Mouse (Mus musculus) limb, embryonic 14.5 days (tissue): Measurements from ENCODE around the gene Slc2a12. TPM values are rescaled to one million over a fixed set of nuclear protein-coding genes. Genes with fewer than 3 reads are reported as not detected.

Source experiments
- ATAC-seq: fragments of 200-750 bp; cut with Nextera tagmentation; 2 replicates; pipeline ENCODE4 v1.8.0; 2017; ENCODE audit warnings: low read depth, moderate number of reproducible peaks, moderate TSS enrichment; ENCODE audit not compliant: low FRiP score
- DNase-seq: peaks from one replicate; pipeline ENCODE4 v3.0.0-alpha.2; 2015; ENCODE audit warnings: low spot score
- H3K27ac ChIP-seq: fragments of 300-500 bp; sonication (generic); replicated peaks from 2 replicates; pipeline ENCODE4 v1.5.1; 2014; ENCODE audit warnings: low read depth, mild to moderate bottlenecking, low read length, moderate library complexity, mixed read lengths
- H3K27me3 ChIP-seq: fragments of 300-500 bp; sonication (generic); 2 replicates; pipeline ENCODE4 v1.6.1; 2014; ENCODE audit warnings: low read length, mixed read lengths; ENCODE audit not compliant: control insufficient read depth, insufficient read depth
- H3K36me3 ChIP-seq: fragments of 300-500 bp; sonication (generic); 2 replicates; pipeline ENCODE4 v1.6.1; 2014; ENCODE audit warnings: mild to moderate bottlenecking, low read length, moderate library complexity, mixed read lengths; ENCODE audit not compliant: control insufficient read depth, insufficient read depth
- H3K4me1 ChIP-seq: fragments of 300-500 bp; sonication (generic); 2 replicates; pipeline ENCODE4 v1.6.1; 2014; ENCODE audit warnings: antibody characterized with exemption, low read length, mixed read lengths; ENCODE audit not compliant: control insufficient read depth, insufficient read depth
- H3K4me2 ChIP-seq: fragments of 300-500 bp; sonication (generic); replicated peaks from 2 replicates; pipeline ENCODE4 v1.6.1; 2014; ENCODE audit warnings: low read depth, mild to moderate bottlenecking, low read length, moderate library complexity; ENCODE audit not compliant: severe bottlenecking
- H3K4me3 ChIP-seq: fragments of 300-500 bp; sonication (generic); replicated peaks from 2 replicates; pipeline ENCODE4 v1.5.1; 2014; ENCODE audit warnings: low read length
- H3K9ac ChIP-seq: fragments of 300-500 bp; sonication (generic); 2 replicates; pipeline ENCODE4 v1.6.1; 2014; ENCODE audit warnings: mild to moderate bottlenecking, low read depth, low read length, moderate library complexity; ENCODE audit not compliant: severe bottlenecking
- H3K9me3 ChIP-seq: fragments of 300-500 bp; sonication (generic); 2 replicates; pipeline ENCODE4 v1.6.1; 2016; ENCODE audit warnings: low read length; ENCODE audit not compliant: control insufficient read depth
- POLR2A ChIP-seq: fragments of 200-500 bp; IDR thresholded peaks from 2 replicates; pipeline ENCODE4 v1.8.0; 2012; ENCODE audit warnings: inconsistent platforms, mild to moderate bottlenecking, moderate library complexity, borderline replicate concordance; ENCODE audit not compliant: insufficient read depth, insufficient read length; ENCODE audit errors: extremely low read depth
- WGBS: fragments of 180-500 bp; shearing (Covaris S2); extraction: QIAGEN DNeasy Blood & Tissue Kit; methylation state at CpG from one replicate; pipeline ENCODE4 v1.1.7; 2014; 5-methylcytosine and 5-hydroxymethylcytosine counted together
- microRNA-seq: library from miRNA; unstranded; fragments of <30 nt; microRNA quantifications from one replicate; pipeline ENCODE4, GENCODE M21; 2016
- polyA plus RNA-seq, 2 experiments: library from polyadenylated mRNA; depleted of rRNA in 1 of 2; stranded (reverse) in 1 of 2; unstranded in 1 of 2; fragments of >200 nt; fragmentation: Nextera tagmentation in 1 of 2; extraction: Ambion mirVana in 1 of 2; gene quantifications; 2 replicates each; pipeline versions ENCODE4 v1.2.1 to v1.2.3; 2012 to 2014

The Slc2a12 gene
- polyA plus RNA-seq, 2 experiments = 1.7 to 2.9 TPM

DNA sequence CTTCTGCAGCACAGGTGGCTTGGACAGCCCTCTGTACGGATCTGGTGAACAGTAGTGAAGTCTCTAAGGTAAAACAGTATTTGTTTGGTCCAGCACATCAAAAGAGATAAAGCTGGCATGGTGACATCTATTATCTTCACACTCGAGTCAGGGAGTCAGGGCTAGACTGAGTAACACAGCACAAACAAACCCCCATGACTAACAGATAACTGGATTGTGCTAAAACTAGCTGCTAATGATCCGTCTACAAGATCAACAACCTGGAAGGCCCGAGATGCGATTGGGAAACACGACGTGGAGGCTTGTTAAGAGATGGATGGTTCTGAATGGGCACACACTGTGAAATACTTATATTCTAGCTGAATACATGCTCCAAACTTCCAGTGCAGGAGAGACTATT lies 101.1 kb downstream of the Slc2a12 start:
- no peak overlapping the region for H3K27ac ChIP-seq
- TF ChIP-seq POLR2A = no peak
- no peaks in the 10 kb centered on the region for H3K27me3 ChIP-seq
- H3K36me3 ChIP-seq = no peaks in the 10 kb centered on the region
- H3K4me2 ChIP-seq = no peak overlapping the region
- ATAC-seq = no peak
- H3K4me3 ChIP-seq = no peak overlapping the region
- no peak for DNase-seq
- H3K9ac ChIP-seq = no peak overlapping the region
- H3K9me3 ChIP-seq = no peaks in the 10 kb centered on the region
- no peaks in the 10 kb centered on the region for H3K4me1 ChIP-seq
- 81% methylated on average over 7 of the region's 7 CpGs for WGBS

DNA sequence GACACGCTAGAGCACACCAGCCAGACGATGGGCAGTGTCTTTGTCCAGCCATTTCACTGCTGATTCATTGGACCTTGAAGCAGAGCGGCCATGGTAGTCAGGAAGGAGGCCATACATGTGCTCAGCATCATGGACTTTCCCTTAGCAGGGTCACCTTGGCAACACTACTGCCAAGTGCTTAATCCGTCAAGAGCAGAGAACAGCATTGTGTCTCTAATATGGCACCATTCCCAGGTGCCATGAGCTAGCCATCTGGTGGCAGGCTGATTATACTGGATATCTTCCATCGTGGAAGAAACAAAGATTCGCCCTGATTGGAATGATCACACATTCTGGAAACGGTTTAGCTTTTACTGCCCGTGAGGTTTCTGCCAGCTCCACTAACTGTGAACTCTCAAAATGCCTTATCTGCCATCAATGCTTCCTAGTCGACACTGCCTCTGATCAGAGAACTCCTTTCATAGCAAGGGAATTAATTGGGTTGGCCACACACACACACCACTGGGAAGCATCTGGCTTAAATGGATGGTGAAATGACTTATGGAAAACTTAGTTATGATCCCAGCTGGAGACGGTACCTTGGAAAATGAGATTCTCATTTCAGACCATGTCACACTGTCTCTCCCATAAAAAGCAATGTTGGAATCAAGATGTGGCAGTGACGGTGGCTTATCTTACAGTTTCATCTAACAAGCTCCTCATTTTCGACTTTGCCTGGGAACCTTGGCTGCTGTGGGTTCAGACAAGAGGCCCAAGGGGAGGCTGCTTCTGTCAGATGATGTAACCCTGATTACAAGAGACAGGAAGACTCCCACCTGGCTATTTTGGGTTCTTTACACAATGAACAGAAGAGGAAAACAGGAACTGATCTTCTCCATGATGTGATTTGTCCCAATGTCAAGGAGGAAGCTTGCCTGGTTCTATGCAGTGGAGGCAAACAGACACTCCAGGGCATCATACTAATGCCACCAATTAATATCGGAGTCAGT lies 101.8 kb downstream of the Slc2a12 start:
- Histone ChIP-seq H3K36me3 (no peaks in the 10 kb centered on the region), H3K4me2 (no peak overlapping the region), H3K9ac (no peak overlapping the region), H3K4me3 (no peak overlapping the region), H3K27ac (no peak overlapping the region), H3K27me3 (no peaks in the 10 kb centered on the region), H3K4me1 (no peaks in the 10 kb centered on the region), H3K9me3 (no peaks in the 10 kb centered on the region)
- DNase-seq (no peak), ATAC-seq (no peak)
- WGBS = 62% methylated on average over 13 of the region's 13 CpGs
- no peak for TF ChIP-seq POLR2A

DNA sequence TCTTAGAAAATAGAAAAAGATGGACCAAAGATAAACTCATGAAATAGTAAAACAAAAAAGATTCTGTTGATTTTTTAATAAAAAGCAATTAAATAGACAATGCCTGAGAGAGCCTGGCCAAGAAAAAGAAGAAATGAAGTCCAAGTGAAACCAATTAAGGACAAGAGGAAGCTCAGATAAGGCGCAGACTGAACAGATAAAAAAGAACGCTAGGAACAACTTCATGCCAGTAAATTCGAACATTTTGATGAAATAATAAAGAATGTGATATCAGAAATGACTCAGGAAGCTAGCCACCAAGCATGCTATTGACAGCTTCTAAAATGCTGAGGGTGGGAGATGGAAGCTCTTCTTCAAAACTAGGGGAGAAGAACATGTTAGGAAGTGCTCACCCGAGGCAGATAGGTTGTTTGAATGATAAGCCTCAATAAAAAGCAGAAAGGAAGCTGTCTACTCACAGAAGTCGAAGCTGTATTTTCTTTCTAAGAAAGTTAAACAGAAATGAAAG lies 106.4 kb downstream of the Slc2a12 start:
- no peaks in the 10 kb centered on the region for H3K27me3 ChIP-seq
- WGBS = 70% methylated on average over 5 of the region's 5 CpGs
- no peak overlapping the region for H3K27ac ChIP-seq
- H3K9me3 ChIP-seq = no peaks in the 10 kb centered on the region
- no peaks in the 10 kb centered on the region for H3K36me3 ChIP-seq
- H3K9ac ChIP-seq = no peak overlapping the region
- H3K4me1 ChIP-seq = no peaks in the 10 kb centered on the region
- H3K4me3 ChIP-seq = no peak overlapping the region
- DNase-seq (no peak), ATAC-seq (no peak)
- H3K4me2 ChIP-seq = no peak overlapping the region
- no peak for TF ChIP-seq POLR2A

Small RNA genes within 50 kb of the gene (microRNA-seq; reads per million reads assigned to microRNA genes)
- not detected for gene Mir7663

Other genes with a start within 250 kb of the Slc2a12 start
- 31.7 and 34.6 TPM in 2 replicates for gene Tbpl1, start 86.9 kb downstream of the Slc2a12 start, polyA plus RNA-seq (2012; rRNA removed)
- 53.2 and 54.8 TPM in 2 replicates for gene Tbpl1, start 86.9 kb downstream of the Slc2a12 start, polyA plus RNA-seq (2014; fragmentation: Nextera tagmentation; extraction: Ambion mirVana)
- 0.17 and 0.65 TPM in 2 replicates for gene Tcf21, start 175.2 kb downstream of the Slc2a12 start, polyA plus RNA-seq (2012; rRNA removed)
- 0.23 TPM in 1 of 2 replicates, not detected in the other for gene Tcf21, start 175.2 kb downstream of the Slc2a12 start, polyA plus RNA-seq (2014; fragmentation: Nextera tagmentation; extraction: Ambion mirVana)